Mouse (Mus musculus) embryonic fibroblast, embryonic 13.5 days (primary cell): ENCODE results near the gene Nutm1.

Source experiments
- CTCF ChIP-seq: IDR thresholded peaks from 2 replicates; pipeline ENCODE4 v1.5.1; 2011; ENCODE audit warnings: mild to moderate bottlenecking, control low read depth, low read length, moderate library complexity, borderline replicate concordance; ENCODE audit not compliant: insufficient read depth
- POLR2A ChIP-seq: IDR thresholded peaks from 2 replicates; pipeline ENCODE4 v1.6.1; 2011; ENCODE audit warnings: low read depth, mild to moderate bottlenecking, control low read depth, low read length, moderate library complexity

- TF ChIP-seq POLR2A (no peak), CTCF (no peak)
These were observed 12.9 kb downstream of the Nutm1 start for GRCm38 (mm10) chr2:112246193-112246592.
